Mouse (Mus musculus) liver, adult 2 months (tissue): ENCODE data around the gene Sdf4.

Experiments
- CTCF ChIP-seq: fragments of 200-500 bp; IDR thresholded peaks from 2 replicates; pipeline ENCODE4 v1.5.1; 2011; ENCODE audit warnings: low read depth, low read length, control low read depth
- POLR2A ChIP-seq: fragments of 200-500 bp; IDR thresholded peaks from 2 replicates; pipeline ENCODE4 v1.6.1; 2011; ENCODE audit warnings: low read length, control low read depth; ENCODE audit not compliant: insufficient read depth; ENCODE audit errors: extremely low read depth

DNA sequence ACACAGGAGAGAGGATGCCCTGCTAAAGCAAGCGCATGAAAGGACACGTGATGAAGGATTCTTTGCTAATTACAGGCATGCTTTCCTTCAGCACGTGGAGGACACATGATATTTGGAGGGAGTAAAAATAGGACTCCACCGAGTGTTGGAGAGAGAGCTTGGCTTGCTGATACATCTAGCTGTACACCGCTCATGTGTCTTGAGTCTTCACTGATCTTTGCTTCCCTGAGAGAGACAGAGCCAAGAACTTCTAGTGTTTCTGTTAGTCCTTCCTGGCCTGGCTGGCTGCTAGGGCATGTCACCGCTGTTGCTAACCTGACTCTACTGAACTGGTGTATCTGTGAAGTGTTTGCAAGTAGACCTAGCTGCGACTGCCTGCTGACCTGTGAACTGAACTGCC is 31.5 kb downstream of the Sdf4 start:
- TF ChIP-seq CTCF = no peak
- no peak for TF ChIP-seq POLR2A
